11 mouse cellular contexts compared by ENCODE assay signal in the genomic region with DNA sequence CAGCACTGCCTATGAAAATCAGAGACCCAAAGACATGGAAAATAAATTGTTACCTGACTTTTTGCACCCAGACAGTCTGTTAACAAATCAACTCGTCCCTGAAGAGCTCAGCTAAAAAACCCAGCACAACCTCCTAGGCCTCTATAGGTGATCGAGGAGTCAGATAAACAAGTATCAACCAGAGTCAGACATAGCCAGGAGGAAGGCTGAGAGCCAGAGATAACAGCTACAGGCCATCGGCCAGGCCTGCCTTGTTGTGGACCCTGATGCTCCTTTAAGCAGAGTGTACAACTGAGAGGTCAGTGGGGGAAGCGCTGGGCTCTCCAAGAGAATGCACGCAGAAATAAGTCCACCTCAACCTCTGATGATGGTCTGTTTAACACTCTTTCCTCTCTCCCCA. TPM values are rescaled to one million over a fixed set of nuclear protein-coding genes. Genes with fewer than 3 reads are reported as not detected.
A peak's percentile ranks its signal among the peaks of the same experiment; 100 is the strongest.
DNase-seq lines count a peak whose midpoint lies in the region; ATAC-seq and TF ChIP-seq lines count a peak whose summit lies in the region.
"Had no signal": no experiment of that assay in that cellular context is flagged by ENCODE, and none has a peak within 500 bp of the region (broad histone marks: within the 10 kb centered on the region; RNA-seq: fewer than 3 reads in every experiment).

No protein-coding gene starts in this region.

- ATAC-seq in heart, embryonic 11.5 days (replicated peaks; ENCODE audit: insufficient number of reproducible peaks, low FRiP score, low TSS enrichment) = peak; percentile 87
- ATAC-seq: inflammation-experienced regulatory T-cells, adult 6 months had no signal

- no peak for TF ChIP-seq CTCF in bone marrow, adult 2 months (IDR thresholded peaks at IDR 0.05; ENCODE audit: control insufficient read depth, insufficient read depth, low read length)
- no peak for TF ChIP-seq CTCF in liver, adult 2 months (IDR thresholded peaks at IDR 0.05; ENCODE audit: low read depth, low read length)

- 35% methylated on average over 5 of the region's 5 CpGs for WGBS in heart, embryonic 11.5 days (ENCODE audit: insufficient replicate concordance)
- WGBS in bone marrow, adult 2 months = 41% methylated on average over 5 of the region's 5 CpGs
- 39% methylated on average over 5 of the region's 5 CpGs for WGBS in liver, adult 2 months

- H3K27ac ChIP-seq in heart, embryonic 11.5 days (ENCODE audit: low read depth, low read length) = peak overlapping the region; percentile 75
- H3K27ac ChIP-seq in bone marrow, adult 2 months (ENCODE audit: control insufficient read depth, insufficient read depth, low read depth, low read length, poor library complexity) = peak overlapping the region; percentile 46
- H3K27ac ChIP-seq in liver, adult 2 months (replicated peaks; ENCODE audit: insufficient read depth, low read depth, low read length) = 0 out of 2 replicates have a peak overlapping the region, but pooled peaks have one; percentile 6

- peaks cover 7% of the 10 kb centered on the region for H3K36me3 ChIP-seq in heart, embryonic 11.5 days (ENCODE audit: control insufficient read depth, insufficient read depth, low read length)
- H3K36me3 ChIP-seq in liver, adult 2 months (ENCODE audit: control insufficient read depth, insufficient read depth, low read length) = peaks cover 11% of the 10 kb centered on the region

- no peak for DNase-seq in heart, postnatal 10 days
- DNase-seq in liver, adult 2 months (ENCODE audit: extremely low read depth, low read depth, low spot score) = peak; percentile 38
- peak; percentile 58 to 73 for DNase-seq in spleen, postnatal 10 days (ENCODE audit: low spot score in 2 of 2)
- no peak for DNase-seq in kidney, adult 11 months
- DNase-seq in adrenal gland, postnatal 25 days = no peak
- no peak for DNase-seq in cerebellum, postnatal 36 days
- DNase-seq: adrenal gland, postnatal 14 days; cerebellum, postnatal 25 days had no signal

- no peaks in the 10 kb centered on the region for H3K27me3 ChIP-seq in heart, embryonic 11.5 days (ENCODE audit: control insufficient read depth, insufficient read depth, low read length)
- H3K27me3 ChIP-seq in liver, adult 2 months (ENCODE audit: control insufficient read depth, insufficient read depth, low read length) = no peaks in the 10 kb centered on the region

- peaks cover 2% of the 10 kb centered on the region; the same call in 1 of the 2 replicates for H3K79me2 ChIP-seq in liver, adult 2 months (ENCODE audit: control insufficient read depth, insufficient read depth, low read length)

- peaks cover 4% of the 10 kb centered on the region; the same call in 1 of the 2 replicates for H3K9me3 ChIP-seq in heart, embryonic 11.5 days (replicated peaks; ENCODE audit: control insufficient read depth, low read length)

- intact Hi-C loops in heart, postnatal 10 days (cut with DNase I) = no loop called here

- peak overlapping the region; percentile 6; the same call in 1 of the 2 replicates for H3K4me2 ChIP-seq in heart, embryonic 11.5 days

- H3K4me3 ChIP-seq in heart, embryonic 11.5 days (ENCODE audit: low read depth, low read length) = peak overlapping the region; percentile 13; the same call in 1 of the 2 replicates
- peak overlapping the region; percentile 48 for H3K4me3 ChIP-seq in bone marrow, adult 2 months (replicated peaks; ENCODE audit: control insufficient read depth, low read depth, low read length)
- H3K4me3 ChIP-seq in liver, adult 2 months (ENCODE audit: insufficient read depth, low read depth, low read length) = no peak overlapping the region

- peak; percentile 15; the same call in 1 of the 2 replicates for TF ChIP-seq POLR2A in bone marrow, adult 2 months (IDR thresholded peaks at IDR 0.05; ENCODE audit: borderline replicate concordance, control insufficient read depth, low read depth, low read length)
- TF ChIP-seq POLR2A in liver, adult 2 months (IDR thresholded peaks at IDR 0.05; ENCODE audit: extremely low read depth, insufficient read depth, low read length) = no peak

- 0 out of 2 replicates have a peak overlapping the region, but pooled peaks have one; percentile 7 for H3K9ac ChIP-seq in heart, embryonic 11.5 days (ENCODE audit: low read depth, low read length)
- H3K9ac ChIP-seq in liver, adult 2 months (ENCODE audit: low read depth, low read length) = no peak overlapping the region

- H3K4me1 ChIP-seq in heart, embryonic 11.5 days (ENCODE audit: control insufficient read depth, insufficient read depth, low read length) = 0 out of 2 replicates have a peak, but pooled peaks cover 3% of the 10 kb centered on the region
- H3K4me1 ChIP-seq in bone marrow, adult 2 months (ENCODE audit: control insufficient read depth, insufficient read depth, low read length) = no peaks in the 10 kb centered on the region; the same call in 1 of the 2 replicates
- peaks cover 10% of the 10 kb centered on the region for H3K4me1 ChIP-seq in liver, adult 2 months (ENCODE audit: control insufficient read depth, insufficient read depth, low read length)

RNA-seq across cellular contexts. Expression of a gene that starts 5.2 kb away (rescaled TPM):
- polyA plus RNA-seq in heart, embryonic 11.5 days (2014; fragmentation: Nextera tagmentation; extraction: Ambion mirVana) = 73.6 and 83.2 TPM in 2 replicates
- total RNA-seq in heart, postnatal 10 days (2021) = 100 to 1,000 TPM; 120 to 121 TPM
- polyA plus RNA-seq in bone marrow, adult 2 months (2011; ENCODE audit: insufficient read depth, insufficient read length, low replicate concordance, missing spikeins) = 227 and 290 TPM in 2 replicates
- total RNA-seq in liver, adult 2 months (2014; rRNA removed) = 65.1 and 71.2 TPM in 2 replicates
- 92.3 and 94.0 TPM in 2 replicates for polyA plus RNA-seq in liver, adult 2 months (2012; rRNA removed)
- total RNA-seq in adrenal gland, postnatal 25 days (2021) = 113 and 117 TPM in 2 replicates

RNA-seq across cellular contexts. Expression of a gene that starts 26.6 kb away (rescaled TPM):
- polyA plus RNA-seq in heart, embryonic 11.5 days (2014; fragmentation: Nextera tagmentation; extraction: Ambion mirVana) = 278 and 323 TPM in 2 replicates
- 100 to 1,000 TPM; 127 to 144 TPM for total RNA-seq in heart, postnatal 10 days (2021)
- 839 and 1,378 TPM in 2 replicates for polyA plus RNA-seq in bone marrow, adult 2 months (2011; ENCODE audit: insufficient read depth, insufficient read length, low replicate concordance, missing spikeins)
- total RNA-seq in liver, adult 2 months (2014; rRNA removed) = 49.9 and 53.7 TPM in 2 replicates
- polyA plus RNA-seq in liver, adult 2 months (2012; rRNA removed) = 28.0 and 33.6 TPM in 2 replicates
- 202 and 208 TPM in 2 replicates for total RNA-seq in adrenal gland, postnatal 25 days (2021)

RNA-seq across cellular contexts. Expression of a gene that starts 47.1 kb away (rescaled TPM):
- 254 and 285 TPM in 2 replicates for polyA plus RNA-seq in heart, embryonic 11.5 days (2014; fragmentation: Nextera tagmentation; extraction: Ambion mirVana)
- 100 to 1,000 TPM; 343 to 349 TPM for total RNA-seq in heart, postnatal 10 days (2021)
- polyA plus RNA-seq in bone marrow, adult 2 months (2011; ENCODE audit: insufficient read depth, insufficient read length, low replicate concordance, missing spikeins) = 45.8 and 57.6 TPM in 2 replicates
- 23.3 and 45.2 TPM in 2 replicates for total RNA-seq in liver, adult 2 months (2014; rRNA removed)
- polyA plus RNA-seq in liver, adult 2 months (2012; rRNA removed) = 168 and 177 TPM in 2 replicates
- 236 and 280 TPM in 2 replicates for total RNA-seq in adrenal gland, postnatal 25 days (2021)

Comparison
In these comparisons a context has a peak if more than half of its experiments do, and no peak if none do; other contexts are left out.
1. H3K27ac ChIP-seq: peak in every context shown above with its lines; median percentile 75 in heart, embryonic 11.5 days; 46 in bone marrow, adult 2 months; 6 in liver, adult 2 months.
2. DNase-seq: peak in liver, adult 2 months (single experiment) and spleen, postnatal 10 days (2 of 2); none in heart, postnatal 10 days (0 of 2), kidney, adult 11 months (single experiment), adrenal gland, postnatal 25 days (single experiment) and cerebellum, postnatal 36 days (0 of 2).